Mouse (Mus musculus) neural tube, embryonic 12.5 days (tissue): ENCODE data around the gene Col23a1. TPM values are rescaled to one million over a fixed set of nuclear protein-coding genes. Genes with fewer than 3 reads are reported as not detected.
"Not testable (repeated sequence)": the region's sequence is repeated elsewhere in the genome, so short reads cannot be mapped to it uniquely, and the experiment has no call there.

Experiments used
- ATAC-seq: fragments of 200-750 bp; cut with Nextera tagmentation; 2 replicates; pipeline ENCODE4 v1.8.0; 2017; ENCODE audit warnings: low read depth, mild to moderate bottlenecking, moderate TSS enrichment, moderate library complexity; ENCODE audit not compliant: low FRiP score
- H3K27ac ChIP-seq: fragments of 300-500 bp; sonication (generic); 2 replicates; pipeline ENCODE4 v1.5.1; 2016
- H3K27me3 ChIP-seq: fragments of 300-500 bp; sonication (generic); replicated peaks from 2 replicates; pipeline ENCODE4 v1.6.1; 2016; ENCODE audit warnings: mild to moderate bottlenecking
- H3K36me3 ChIP-seq: fragments of 300-500 bp; sonication (generic); 2 replicates; pipeline ENCODE4 v1.6.1; 2016; ENCODE audit warnings: mild to moderate bottlenecking
- H3K4me1 ChIP-seq: fragments of 300-500 bp; sonication (generic); 2 replicates; pipeline ENCODE4 v1.6.1; 2016
- H3K4me2 ChIP-seq: fragments of 300-500 bp; sonication (generic); replicated peaks from 2 replicates; pipeline ENCODE4 v1.6.1; 2016; ENCODE audit warnings: mild to moderate bottlenecking
- H3K4me3 ChIP-seq: fragments of 300-500 bp; sonication (generic); 2 replicates; pipeline ENCODE4 v1.5.1; 2016
- H3K9ac ChIP-seq: fragments of 300-500 bp; sonication (generic); 2 replicates; pipeline ENCODE4 v1.6.1; 2016; ENCODE audit warnings: mild to moderate bottlenecking
- H3K9me3 ChIP-seq: fragments of 300-500 bp; sonication (generic); 2 replicates; pipeline ENCODE4 v1.6.1; 2016; ENCODE audit warnings: mild to moderate bottlenecking
- WGBS: fragments of 180-500 bp; shearing (Covaris S2); methylation state at CpG from one replicate; pipeline ENCODE4 v1.1.7; 2016; 5-methylcytosine and 5-hydroxymethylcytosine counted together
- polyA plus RNA-seq: library from polyadenylated mRNA; unstranded; fragments of >200 nt; fragmentation: Nextera tagmentation; extraction: Ambion mirVana; gene quantifications from 2 replicates; pipeline ENCODE4 v1.2.1, GENCODE M21; 2016

Gene Col23a1
- polyA plus RNA-seq, 1 experiment from 2014 or later = 11.8 TPM

DNA sequence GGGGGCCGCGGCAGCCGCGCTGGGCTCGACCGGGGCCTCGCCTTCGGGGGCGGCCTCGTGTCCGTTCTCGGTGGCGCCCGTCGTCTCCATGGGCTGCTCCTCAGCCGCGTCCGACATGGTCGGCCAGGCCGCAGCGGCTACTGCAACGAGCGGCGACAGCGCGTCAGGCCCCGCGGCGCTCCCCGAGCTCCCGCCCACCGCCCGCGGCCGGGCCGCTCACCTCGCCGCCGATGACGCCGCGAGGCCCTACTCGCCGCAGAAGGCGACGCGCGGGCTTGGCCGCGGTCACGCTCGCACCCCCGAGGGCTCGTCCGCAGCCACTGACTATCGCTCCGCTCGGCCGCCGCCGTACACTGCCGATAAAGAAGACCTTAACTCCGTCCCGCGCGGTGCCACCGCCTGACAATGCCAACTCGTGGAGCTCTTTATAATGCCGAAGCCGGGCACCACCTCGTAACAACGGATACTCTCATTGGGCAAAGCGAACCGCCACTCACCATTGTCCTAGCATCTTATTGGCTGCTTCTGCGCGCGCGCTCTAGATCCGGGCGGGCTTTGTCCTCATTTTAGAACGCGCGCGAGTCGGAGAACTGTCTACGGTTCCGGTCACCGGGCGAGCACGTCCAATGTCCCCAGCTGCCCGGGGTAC lies 316.9 kb downstream of the Col23a1 start, which contains the start of gene Hnrnpab:
Gene Hnrnpab, minus strand, starts transcription at position 401 of the 649 bp plus-strand sequence.
- Histone ChIP-seq H3K9me3 (no peaks in the 10 kb centered on the region), H3K27ac (peak within 1 kb of the TSS; percentile 93), H3K4me3 (peak within 1 kb of the TSS; percentile 100), H3K4me2 (peak within 1 kb of the TSS; percentile 91), H3K9ac (peak within 1 kb of the TSS; percentile 100), H3K36me3 (peaks cover 37% of the 10 kb centered on the region), H3K4me1 (peaks cover 28% of the 10 kb centered on the region), H3K27me3 (no peaks in the 10 kb centered on the region)
- WGBS = under 1% methylated on average over 86 of the region's 91 CpGs
- ATAC-seq = peak; percentile 96

DNA sequence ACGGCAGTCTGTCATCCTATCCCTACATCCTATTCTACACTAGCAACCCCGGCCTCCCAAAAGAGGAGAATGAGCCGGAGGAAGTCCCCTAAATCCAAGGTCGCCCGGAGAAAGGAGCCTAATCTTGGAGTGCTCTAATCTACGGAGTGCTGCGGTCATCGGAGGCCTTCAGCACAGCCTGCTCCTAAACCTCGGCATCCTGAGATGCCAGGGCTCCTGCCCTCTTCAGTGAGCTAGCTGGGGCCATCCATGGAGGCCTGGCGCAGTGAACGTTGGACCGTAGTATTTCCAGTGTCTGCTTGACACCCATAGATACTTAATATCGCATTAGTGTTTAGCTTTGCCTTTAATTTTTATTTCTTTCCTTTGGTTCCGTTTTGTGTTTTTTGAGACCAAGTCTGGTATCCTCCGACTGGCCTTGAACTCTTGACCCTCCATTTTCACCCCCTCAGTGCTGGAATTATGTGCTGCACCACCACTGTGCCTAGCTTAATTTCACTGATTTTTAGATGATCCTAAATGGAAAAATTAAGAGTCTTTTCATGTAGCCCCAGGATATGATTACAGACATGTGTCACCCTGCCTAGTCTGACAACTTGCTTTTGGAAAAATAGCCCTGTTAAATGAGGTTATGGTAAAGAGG lies 317.5 kb downstream of the Col23a1 start:
- Histone ChIP-seq H3K9me3 (no peaks in the 10 kb centered on the region), H3K27ac (peak overlapping the region; percentile 80), H3K4me1 (peaks cover 25% of the 10 kb centered on the region), H3K9ac (peak overlapping the region; percentile 64), H3K27me3 (no peaks in the 10 kb centered on the region), H3K4me2 (peak overlapping the region; percentile 66), H3K36me3 (peaks cover 30% of the 10 kb centered on the region), H3K4me3 (peak overlapping the region; percentile 100)
- WGBS = 11% methylated on average over 15 of the region's 15 CpGs
- ATAC-seq = peak; percentile 75

DNA sequence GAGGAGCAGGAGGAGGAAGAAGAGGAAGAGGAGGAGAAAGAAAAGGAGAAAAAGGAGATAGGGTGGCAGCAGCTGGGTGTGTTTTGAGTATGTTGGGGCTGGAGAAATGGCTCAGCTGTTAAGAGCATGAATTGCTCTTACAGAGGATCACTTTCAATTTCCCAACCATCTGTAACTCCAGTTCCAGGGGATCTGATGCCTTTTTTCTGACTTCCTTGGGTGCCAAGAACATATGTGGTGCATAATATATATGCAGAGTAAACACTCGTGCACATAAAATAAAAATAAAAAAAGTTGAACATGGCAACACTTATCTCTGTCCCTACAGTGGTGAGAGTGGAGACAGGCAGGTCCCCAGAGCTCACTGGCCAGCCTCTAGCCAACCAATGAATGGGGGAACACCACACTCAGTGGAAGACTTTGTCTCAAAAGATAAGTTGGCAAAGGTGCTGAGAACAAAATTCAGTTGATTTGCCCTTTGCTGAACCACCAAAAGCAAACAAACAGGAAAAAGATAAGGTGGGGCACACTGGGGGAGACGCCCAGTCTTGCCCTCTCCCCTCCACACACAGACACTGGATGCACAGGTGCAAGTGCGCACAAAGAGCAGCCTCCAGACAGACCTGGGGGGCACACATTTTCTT lies 319.7 kb downstream of the Col23a1 start:
- no peak overlapping the region for H3K4me2 ChIP-seq
- H3K36me3 ChIP-seq = peaks cover 8% of the 10 kb centered on the region
- 86% methylated on average over 3 of the region's 3 CpGs for WGBS
- no peak for ATAC-seq
- peaks cover 9% of the 10 kb centered on the region for H3K4me1 ChIP-seq
- H3K27ac ChIP-seq = no peak overlapping the region
- H3K9me3 ChIP-seq = no peaks in the 10 kb centered on the region
- H3K4me3 ChIP-seq = no peak overlapping the region
- no peaks in the 10 kb centered on the region for H3K27me3 ChIP-seq
- no peak overlapping the region for H3K9ac ChIP-seq

DNA sequence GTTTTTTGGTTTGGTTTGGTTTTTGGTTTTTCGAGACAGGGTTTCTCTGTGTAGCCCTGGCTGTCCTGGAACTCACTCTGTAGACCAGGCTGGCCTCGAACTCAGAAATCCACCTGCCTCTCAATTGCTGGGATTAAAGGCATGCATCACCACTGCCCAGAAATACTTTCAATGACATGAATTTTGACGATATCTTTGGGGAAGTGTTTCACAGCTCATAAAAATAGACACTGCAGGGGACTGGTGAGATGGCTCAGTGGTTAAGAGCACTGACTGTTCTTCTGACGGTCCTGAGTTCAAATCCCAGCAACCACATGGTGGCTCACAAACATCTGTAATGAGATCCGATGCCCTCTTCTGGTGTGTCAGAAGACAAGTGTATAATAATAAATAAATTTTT lies 320.2 kb downstream of the Col23a1 start:
- H3K27ac ChIP-seq, H3K4me2 ChIP-seq: not testable (repeated sequence)
- WGBS = 89% methylated on average over 5 of the region's 5 CpGs

DNA sequence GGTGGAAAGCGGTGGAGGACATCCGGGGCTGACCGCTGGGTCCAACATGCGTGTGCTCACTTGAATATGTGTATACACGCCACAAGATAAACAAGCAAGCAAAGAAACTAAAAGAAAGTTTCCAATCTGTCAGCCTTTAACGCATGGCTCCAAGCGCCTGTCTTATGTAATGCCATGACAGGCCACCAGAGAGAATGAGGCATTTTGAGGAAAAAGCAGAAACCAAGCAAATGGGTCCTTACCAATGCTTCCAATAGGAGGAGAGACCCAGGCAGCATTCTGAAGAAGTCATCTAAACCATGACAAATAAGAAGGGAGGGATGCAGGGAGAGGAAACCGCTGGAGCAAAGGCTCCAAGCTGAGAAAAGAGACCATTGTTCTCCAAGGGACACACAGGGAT lies 324.5 kb downstream of the Col23a1 start:
- H3K9ac ChIP-seq = no peak overlapping the region
- no peak overlapping the region for H3K27ac ChIP-seq
- no peak overlapping the region for H3K4me3 ChIP-seq
- WGBS = 84% methylated on average over 8 of the region's 8 CpGs
- no peaks in the 10 kb centered on the region for H3K9me3 ChIP-seq
- no peaks in the 10 kb centered on the region for H3K36me3 ChIP-seq
- H3K27me3 ChIP-seq = no peaks in the 10 kb centered on the region
- ATAC-seq = no peak
- peaks cover 8% of the 10 kb centered on the region; the same call in 1 of the 2 replicates for H3K4me1 ChIP-seq
- no peak overlapping the region for H3K4me2 ChIP-seq

More for the DNA sequence above, 320.2 kb downstream of the Col23a1 start:
- ATAC-seq, H3K4me3 ChIP-seq, H3K27me3 ChIP-seq, H3K36me3 ChIP-seq, H3K9ac ChIP-seq, H3K9me3 ChIP-seq, H3K4me1 ChIP-seq: not testable (repeated sequence)

DNA sequence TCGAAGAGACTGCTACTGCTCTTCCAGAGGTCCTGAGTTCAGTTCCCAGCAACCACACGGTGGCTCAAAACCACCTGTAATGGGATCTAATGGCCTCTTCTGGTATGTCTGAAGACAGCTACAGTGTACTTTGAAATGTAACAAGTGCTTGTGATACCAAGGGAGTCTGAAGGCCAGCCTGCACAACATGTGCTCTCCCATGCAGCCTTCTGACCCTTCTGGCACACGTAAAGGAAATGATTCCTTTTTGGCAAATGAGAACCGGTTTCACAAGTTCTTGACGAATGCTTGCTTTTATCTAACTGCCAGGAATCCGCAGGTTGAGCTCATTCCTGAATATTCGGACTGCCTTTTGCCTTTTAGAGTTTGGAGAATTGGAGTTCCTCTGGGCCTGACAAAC lies 325.4 kb downstream of the Col23a1 start:
- Histone ChIP-seq H3K36me3 (no peaks in the 10 kb centered on the region), H3K4me3 (0 out of 2 replicates have a peak overlapping the region, but pooled peaks have one; percentile 24), H3K9me3 (no peaks in the 10 kb centered on the region), H3K4me2 (peak overlapping the region; percentile 59), H3K4me1 (peaks cover 10% of the 10 kb centered on the region), H3K9ac (peak overlapping the region; percentile 42; the same call in 1 of the 2 replicates), H3K27ac (no peak overlapping the region), H3K27me3 (no peaks in the 10 kb centered on the region)
- WGBS = 55% methylated on average over 7 of the region's 7 CpGs
- no peak for ATAC-seq

DNA sequence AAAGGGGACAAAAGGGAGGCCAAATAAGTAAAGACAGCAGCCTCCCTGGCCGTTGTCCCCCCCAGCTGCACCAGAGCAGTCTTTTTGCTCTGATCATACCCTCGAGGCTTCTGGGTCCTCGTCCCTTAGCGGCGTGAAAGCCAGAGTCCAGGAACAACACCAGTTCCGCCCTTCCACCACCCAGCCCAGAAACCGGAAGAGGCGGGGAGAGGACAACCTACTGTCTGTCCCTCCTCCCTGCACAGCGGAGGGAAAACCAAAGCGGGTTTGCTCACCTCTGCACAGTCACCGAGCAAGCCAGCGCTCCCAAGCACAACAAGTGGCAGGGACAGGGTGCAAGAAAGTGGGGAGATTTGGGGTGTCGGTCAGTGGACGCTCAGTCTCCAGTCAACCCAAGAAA lies 325.9 kb downstream of the Col23a1 start:
- H3K27ac ChIP-seq = no peak overlapping the region
- ATAC-seq = 0 out of 2 replicates have a peak, but pooled peaks have one; percentile 14
- no peaks in the 10 kb centered on the region for H3K27me3 ChIP-seq
- H3K36me3 ChIP-seq = no peaks in the 10 kb centered on the region
- H3K4me1 ChIP-seq = peaks cover 14% of the 10 kb centered on the region
- peak overlapping the region; percentile 42; the same call in 1 of the 2 replicates for H3K9ac ChIP-seq
- WGBS = 6% methylated on average over 14 of the region's 14 CpGs
- peak overlapping the region; percentile 59 for H3K4me2 ChIP-seq
- no peaks in the 10 kb centered on the region for H3K9me3 ChIP-seq
- H3K4me3 ChIP-seq = peak overlapping the region; percentile 24

DNA sequence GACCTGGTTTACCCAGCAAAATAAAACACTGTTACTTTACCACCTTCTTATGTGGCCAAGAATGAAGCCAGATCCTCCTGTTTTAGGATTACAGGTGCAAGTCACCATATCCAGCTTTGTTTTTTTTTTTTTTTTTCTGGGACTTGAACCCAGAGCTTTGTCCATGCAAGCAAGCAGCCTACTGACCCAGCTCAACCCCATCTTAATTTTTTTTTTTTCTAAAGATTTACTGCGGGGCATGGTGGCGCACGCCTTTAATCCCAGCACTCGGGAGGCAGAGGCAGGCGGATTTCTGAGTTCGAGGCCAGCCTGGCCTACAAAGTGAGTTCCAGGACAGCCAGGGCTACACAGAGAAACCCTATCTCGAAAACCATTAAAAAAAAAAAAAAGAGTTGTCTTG lies 326.4 kb downstream of the Col23a1 start:
- 96% methylated on average over 7 of the region's 7 CpGs for WGBS

DNA sequence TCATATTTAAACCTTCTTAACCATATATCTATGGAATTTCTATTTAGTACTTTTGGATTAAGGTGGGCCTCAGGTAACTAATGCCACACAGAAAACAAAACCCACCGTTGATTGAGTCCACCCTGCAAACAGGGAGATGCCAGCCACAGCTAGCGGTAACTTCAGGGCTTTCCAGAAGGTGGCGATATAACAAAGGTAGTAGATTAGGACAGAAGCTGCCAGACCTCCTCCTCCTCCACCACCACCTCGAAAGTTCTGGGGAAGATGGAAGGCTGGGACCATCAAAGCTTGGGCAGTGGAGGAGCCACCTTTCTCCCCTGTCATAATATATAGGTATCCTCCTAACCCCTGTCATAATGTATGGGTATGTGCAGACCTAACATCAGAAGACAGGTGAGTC lies 328.0 kb downstream of the Col23a1 start:
- Histone ChIP-seq H3K9me3 (no peaks in the 10 kb centered on the region), H3K27me3 (no peaks in the 10 kb centered on the region), H3K4me1 (peaks cover 20% of the 10 kb centered on the region), H3K4me3 (no peak overlapping the region), H3K4me2 (no peak overlapping the region), H3K36me3 (peaks cover 10% of the 10 kb centered on the region), H3K9ac (no peak overlapping the region), H3K27ac (no peak overlapping the region)
- no peak for ATAC-seq
- WGBS = 7% methylated on average over 4 of the region's 4 CpGs

More for the DNA sequence above, 326.4 kb downstream of the Col23a1 start:
- not testable (repeated sequence) for H3K27me3 ChIP-seq, H3K36me3 ChIP-seq, H3K27ac ChIP-seq, ATAC-seq, H3K9me3 ChIP-seq, H3K4me3 ChIP-seq, H3K9ac ChIP-seq
- Histone ChIP-seq H3K4me2 (peak overlapping the region; percentile 59), H3K4me1 (peaks cover 20% of the 10 kb centered on the region)

DNA sequence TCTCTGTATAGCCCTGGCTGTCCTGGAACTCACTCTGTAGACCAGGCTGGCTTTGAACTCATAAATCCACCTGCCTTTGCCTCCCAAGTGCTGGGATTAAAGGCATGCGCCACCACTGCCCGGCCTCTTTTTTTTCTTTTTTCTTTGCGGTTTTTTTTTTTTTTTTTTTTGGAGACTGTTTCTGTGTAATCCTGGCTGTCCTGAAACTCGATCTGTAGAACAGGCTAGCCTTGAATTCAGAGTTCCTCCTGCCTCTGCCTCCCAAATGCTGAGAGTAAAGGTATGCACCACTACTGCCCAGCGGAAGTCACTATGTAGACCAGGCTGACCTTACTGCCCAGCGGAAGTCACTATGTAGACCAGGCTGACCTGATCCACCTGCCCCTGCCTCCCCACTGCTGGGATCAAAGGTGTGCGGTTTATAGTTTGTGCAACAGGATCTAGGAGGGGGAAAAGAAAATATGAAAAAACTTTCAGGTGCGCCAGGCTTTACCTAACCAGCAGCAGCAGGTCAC lies 329.2 kb downstream of the Col23a1 start:
- Histone ChIP-seq H3K4me3 (peak overlapping the region; percentile 84), H3K27me3 (no peaks in the 10 kb centered on the region), H3K9me3 (no peaks in the 10 kb centered on the region), H3K27ac (no peak overlapping the region), H3K4me1 (peaks cover 20% of the 10 kb centered on the region), H3K36me3 (peaks cover 22% of the 10 kb centered on the region), H3K9ac (peak overlapping the region; percentile 17; the same call in 1 of the 2 replicates), H3K4me2 (peak overlapping the region; percentile 84)
- no peak for ATAC-seq
- 54% methylated on average over 8 of the region's 8 CpGs for WGBS

DNA sequence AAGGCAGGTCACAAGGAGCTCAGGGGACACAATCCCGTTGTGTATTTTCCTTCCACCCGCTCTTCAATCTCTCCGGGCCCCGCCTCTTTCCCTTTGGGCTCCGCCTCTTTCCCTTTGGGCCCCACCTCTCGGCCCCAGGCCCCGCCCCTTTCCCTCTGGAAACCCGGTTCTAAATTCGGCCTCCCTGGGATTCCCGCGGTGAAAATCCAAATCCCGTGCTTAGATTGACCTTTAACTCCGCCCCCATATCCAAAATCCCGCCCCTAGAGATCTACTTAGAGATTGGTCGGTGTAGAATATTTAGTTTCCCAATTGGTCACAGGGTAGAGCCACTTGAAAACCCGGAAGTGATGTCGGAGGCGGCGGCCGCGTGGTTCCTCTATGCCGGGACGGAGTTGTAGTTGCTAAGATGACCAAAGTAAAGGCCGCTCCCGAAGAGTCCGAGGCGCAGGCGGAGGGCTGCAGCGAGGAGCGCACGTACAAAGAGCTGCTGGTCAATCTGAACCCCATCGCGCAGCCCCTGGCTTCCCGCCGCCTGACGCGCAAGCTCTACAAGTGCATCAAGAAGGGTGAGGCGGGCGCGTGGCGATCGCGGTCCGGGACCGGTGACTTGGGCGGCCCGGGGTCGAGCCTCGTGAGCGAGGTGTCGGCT lies 329.8 kb downstream of the Col23a1 start, which contains the start of gene Nhp2:
Gene Nhp2, plus strand, starts transcription at position 327 of the 652 bp plus-strand sequence.
- WGBS = under 1% methylated on average over 51 of the region's 51 CpGs
- Histone ChIP-seq H3K9ac (peak within 1 kb of the TSS; percentile 72), H3K27ac (no peak within 1 kb of the TSS)

More for the DNA sequence above, 329.8 kb downstream of the Col23a1 start, which contains the start of gene Nhp2:
- Histone ChIP-seq H3K27me3 (no peaks in the 10 kb centered on the region), H3K9me3 (no peaks in the 10 kb centered on the region), H3K4me2 (peak within 1 kb of the TSS; percentile 84), H3K4me3 (peak within 1 kb of the TSS; percentile 84), H3K4me1 (peaks cover 20% of the 10 kb centered on the region), H3K36me3 (peaks cover 28% of the 10 kb centered on the region)
- ATAC-seq = peak; percentile 91
